Mouse (Mus musculus) lung, postnatal 0 days (tissue): Measurements from ENCODE around the gene Ptprcap.

Source experiments
- CTCF ChIP-seq: IDR thresholded peaks from 2 replicates; pipeline ENCODE4 v1.5.1; 2016; ENCODE audit warnings: antibody characterized with exemption, mild to moderate bottlenecking
- EP300 ChIP-seq: IDR thresholded peaks from 2 replicates; pipeline ENCODE4 v1.6.1; 2016; ENCODE audit warnings: antibody characterized with exemption, mild to moderate bottlenecking, control low read depth

DNA sequence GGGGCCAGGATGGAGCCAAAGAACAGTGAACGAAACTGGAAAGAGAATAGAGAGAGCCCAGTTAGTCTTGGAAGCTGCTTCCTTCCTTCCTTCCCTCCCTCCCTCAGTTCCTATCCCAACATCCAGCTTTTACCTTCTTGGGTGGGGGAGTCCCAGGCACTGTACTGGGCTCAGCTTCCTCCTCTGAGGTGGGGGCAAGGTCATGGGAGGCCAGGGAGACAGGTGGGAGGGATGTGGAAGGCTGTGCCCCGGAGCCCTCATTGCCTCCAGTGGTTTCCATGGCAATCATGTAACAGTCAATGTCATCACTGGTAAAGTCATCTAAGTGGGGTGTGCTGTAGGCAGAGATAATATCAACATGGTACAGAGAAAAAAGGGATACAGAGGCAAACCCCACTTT, 42.6 kb downstream of the Ptprcap start:
- TF ChIP-seq EP300, result no peak
- TF ChIP-seq CTCF, result no peak
